Mouse (Mus musculus): Measurements from ENCODE around the gene Fam98c. TPM values are rescaled to one million over a fixed set of nuclear protein-coding genes. Genes with fewer than 3 reads are reported as not detected.

The Fam98c gene
- polyA plus RNA-seq, 1 experiment from 2014 or later, result 15.6 TPM

DNA sequence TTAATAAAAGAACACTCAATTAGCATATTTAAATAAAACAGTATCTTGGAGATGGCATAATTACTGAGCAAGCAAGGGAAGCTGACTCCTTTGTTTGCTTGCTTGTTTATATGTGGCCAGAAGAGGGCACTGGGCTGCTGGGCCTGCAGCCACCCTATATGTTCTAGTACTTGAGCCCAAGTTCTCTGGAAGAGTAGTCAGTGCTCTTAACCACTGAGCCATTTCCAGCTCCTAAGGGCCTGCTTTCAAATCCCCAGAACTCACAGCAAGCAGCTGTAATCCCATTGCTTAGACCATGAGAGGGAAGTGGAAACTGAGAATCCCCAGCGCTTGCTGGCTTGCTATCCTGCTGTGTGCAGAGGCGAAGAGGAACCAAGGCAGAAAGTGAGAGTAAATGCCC lies 27.3 kb downstream of the Fam98c start:
- Histone ChIP-seq H3K36me3 (no peaks in the 10 kb centered on the region), H3K4me2 (no peak overlapping the region), H3K9me3 (replicated peaks) (no peaks in the 10 kb centered on the region), H3K4me1 (replicated peaks) (peaks cover 12% of the 10 kb centered on the region), H3K27me3 (peaks cover 8% of the 10 kb centered on the region; the same call in 1 of the 2 replicates), H3K9ac (no peak overlapping the region), H3K4me3 (no peak overlapping the region), H3K27ac (no peak overlapping the region)
- 68% methylated on average over 2 of the region's 2 CpGs for WGBS
- ATAC-seq (replicated peaks; ENCODE audit: insufficient number of reproducible peaks, insufficient read depth, low FRiP score, low read depth), result no peak

- no peaks in the 10 kb centered on the region for H3K9me3 ChIP-seq (replicated peaks)
- no peak overlapping the region for H3K9ac ChIP-seq
- H3K4me2 ChIP-seq, result no peak overlapping the region
- no peak for ATAC-seq (replicated peaks; ENCODE audit: insufficient number of reproducible peaks, insufficient read depth, low FRiP score, low read depth)
- peaks cover 8% of the 10 kb centered on the region; the same call in 1 of the 2 replicates for H3K27me3 ChIP-seq
- no peak overlapping the region for H3K27ac ChIP-seq
- 28% methylated on average over 7 of the region's 7 CpGs for WGBS
- no peak overlapping the region for H3K4me3 ChIP-seq
- no peaks in the 10 kb centered on the region for H3K36me3 ChIP-seq
- H3K4me1 ChIP-seq (replicated peaks), result peaks cover 14% of the 10 kb centered on the region
Observed at GRCm38 (mm10) chr7:29126173-29126915, 29.7 kb downstream of the Fam98c start.

DNA sequence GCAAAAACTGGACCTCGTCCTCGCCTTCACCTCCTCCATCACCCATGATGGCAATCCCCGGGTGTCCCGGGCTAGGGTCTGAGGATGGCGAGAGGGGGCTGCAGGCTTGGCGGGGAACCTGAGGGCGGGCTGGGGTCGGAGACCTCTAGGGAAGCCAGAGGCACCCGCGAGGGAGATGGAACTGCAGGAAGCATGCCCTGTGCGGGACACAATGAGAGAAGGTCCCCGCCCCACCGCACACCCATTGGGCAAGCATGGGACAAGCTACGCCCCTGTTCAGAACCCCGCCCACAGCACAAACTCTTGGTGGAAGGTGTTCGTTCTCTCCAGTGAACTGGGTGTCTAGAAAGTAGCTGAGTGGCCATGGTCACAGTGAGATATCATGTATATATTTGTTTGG lies 31.1 kb downstream of the Fam98c start, which contains the start of gene Ryr1:
Gene Ryr1, minus strand, starts transcription at position 210 of the 400 bp plus-strand sequence.
- H3K36me3 ChIP-seq, result no peaks in the 10 kb centered on the region
- no peaks in the 10 kb centered on the region for H3K9me3 ChIP-seq (replicated peaks)
- no peak; the same call in 1 of the 2 replicates for ATAC-seq (replicated peaks; ENCODE audit: insufficient number of reproducible peaks, insufficient read depth, low FRiP score, low read depth)
- H3K4me1 ChIP-seq (replicated peaks), result peaks cover 14% of the 10 kb centered on the region
- peaks cover 5% of the 10 kb centered on the region; the same call in 1 of the 2 replicates for H3K27me3 ChIP-seq
- peak within 1 kb of the TSS; percentile 64 for H3K4me2 ChIP-seq
- no peak within 1 kb of the TSS for H3K9ac ChIP-seq
- under 1% methylated on average over 16 of the region's 16 CpGs for WGBS
- H3K27ac ChIP-seq, result no peak within 1 kb of the TSS
- peak within 1 kb of the TSS; percentile 38 for H3K4me3 ChIP-seq

DNA sequence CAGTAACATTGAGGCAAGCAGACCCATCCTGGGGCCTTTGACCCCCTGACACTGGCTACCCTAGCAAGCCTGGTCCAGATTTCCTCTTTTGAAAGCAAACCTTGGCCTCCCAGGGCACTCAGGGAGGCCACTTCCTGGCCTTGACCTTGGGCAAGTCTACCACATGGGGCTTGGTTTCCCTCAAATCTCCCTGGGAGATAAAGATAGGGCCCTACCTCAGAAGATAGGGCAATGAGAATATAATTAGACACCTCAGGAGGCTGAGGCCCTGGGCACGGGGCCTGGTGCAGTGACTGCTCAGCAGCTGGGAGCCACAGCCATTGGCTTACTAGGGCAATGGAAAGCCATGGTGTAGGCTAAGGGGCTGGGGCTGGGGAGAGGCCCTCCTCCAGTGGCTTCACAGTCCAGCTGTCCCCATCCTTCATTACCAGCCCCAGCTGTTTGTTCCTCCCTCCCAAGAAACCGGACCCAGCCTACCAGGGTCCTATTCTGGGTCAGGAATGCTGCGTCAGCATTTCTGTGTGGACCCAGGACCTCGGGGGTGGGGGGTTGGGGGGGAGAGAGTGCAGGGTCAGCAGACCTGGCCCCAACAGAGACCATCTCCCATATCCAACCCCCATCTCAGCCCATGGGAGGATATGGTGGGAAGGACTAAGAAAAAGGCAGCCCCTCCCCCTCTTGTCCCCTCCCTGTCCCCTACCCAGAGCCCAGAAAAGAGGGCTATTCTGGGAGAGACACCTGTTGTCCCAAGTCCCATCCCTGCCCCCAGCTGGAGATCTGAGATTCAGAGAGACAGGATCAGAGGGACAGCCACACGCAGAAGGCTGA lies 32.3 kb downstream of the Fam98c start:
- Histone ChIP-seq H3K27ac (no peak overlapping the region), H3K4me2 (no peak overlapping the region), H3K9ac (no peak overlapping the region), H3K4me1 (replicated peaks) (peaks cover 14% of the 10 kb centered on the region), H3K4me3 (no peak overlapping the region), H3K9me3 (replicated peaks) (no peaks in the 10 kb centered on the region), H3K27me3 (peaks cover 5% of the 10 kb centered on the region; the same call in 1 of the 2 replicates), H3K36me3 (no peaks in the 10 kb centered on the region)
- no peak for ATAC-seq (replicated peaks; ENCODE audit: insufficient number of reproducible peaks, insufficient read depth, low FRiP score, low read depth)
- 47% methylated on average over 5 of the region's 5 CpGs for WGBS

DNA sequence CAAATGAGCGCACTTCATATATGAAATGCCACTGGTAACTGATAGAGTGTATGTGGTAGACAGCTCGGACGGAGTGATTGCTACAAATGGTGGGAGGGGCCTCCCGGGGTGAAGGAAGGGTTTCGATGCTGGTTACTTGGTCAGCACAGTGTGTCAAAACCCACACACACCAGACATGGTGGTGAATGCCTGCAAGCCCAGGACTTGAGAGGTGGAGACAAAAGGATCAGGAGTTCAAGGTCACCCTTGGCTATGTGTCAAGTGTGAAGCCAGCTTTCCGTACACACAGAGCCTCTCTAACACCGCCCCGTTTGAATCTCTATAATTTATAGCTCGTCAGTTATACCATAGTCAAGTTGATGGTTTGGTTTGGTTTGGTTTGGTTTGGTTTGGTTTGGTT lies 33.2 kb downstream of the Fam98c start:
- Histone ChIP-seq H3K4me1 (replicated peaks) (peaks cover 14% of the 10 kb centered on the region), H3K9me3 (replicated peaks) (no peaks in the 10 kb centered on the region), H3K36me3 (no peaks in the 10 kb centered on the region), H3K27ac (no peak overlapping the region), H3K9ac (no peak overlapping the region), H3K4me3 (no peak overlapping the region), H3K27me3 (peaks cover 12% of the 10 kb centered on the region; the same call in 1 of the 2 replicates), H3K4me2 (no peak overlapping the region)
- ATAC-seq (replicated peaks; ENCODE audit: insufficient number of reproducible peaks, insufficient read depth, low FRiP score, low read depth), result no peak
- WGBS, result 89% methylated on average over 9 of the region's 9 CpGs

DNA sequence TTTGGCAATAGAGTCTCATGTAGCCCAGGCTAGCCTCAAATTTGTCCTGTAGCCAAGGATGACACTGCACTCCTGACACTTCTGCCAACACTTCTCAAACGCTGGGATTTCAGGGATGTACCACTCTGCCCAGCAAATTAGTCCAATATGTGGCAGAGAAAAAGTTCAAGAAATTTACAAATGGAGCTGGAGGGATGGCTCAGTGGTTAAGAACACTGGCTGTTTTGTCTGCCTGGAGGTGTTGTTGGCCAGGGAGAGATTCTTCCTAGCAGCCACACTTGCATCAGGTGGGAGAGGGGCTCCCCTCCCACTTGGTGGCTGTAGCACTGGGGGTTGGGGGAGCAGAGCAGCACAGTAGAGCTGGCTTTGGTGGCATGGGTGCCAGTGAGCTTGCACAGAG lies 36.5 kb downstream of the Fam98c start:
- no peaks in the 10 kb centered on the region for H3K36me3 ChIP-seq
- H3K27ac ChIP-seq, result no peak overlapping the region
- ATAC-seq (replicated peaks; ENCODE audit: insufficient number of reproducible peaks, insufficient read depth, low FRiP score, low read depth), result no peak
- no peaks in the 10 kb centered on the region for H3K9me3 ChIP-seq (replicated peaks)
- WGBS, result 60% methylated on average over 1 of the region's 1 CpGs
- no peak overlapping the region for H3K9ac ChIP-seq
- H3K4me3 ChIP-seq, result no peak overlapping the region
- H3K4me1 ChIP-seq (replicated peaks), result peaks cover 8% of the 10 kb centered on the region
- H3K4me2 ChIP-seq, result no peak overlapping the region
- H3K27me3 ChIP-seq, result peaks cover 12% of the 10 kb centered on the region; the same call in 1 of the 2 replicates

GRCm38 (mm10) chr7:29118142-29118851 lies 37.7 kb downstream of the Fam98c start:
- Histone ChIP-seq H3K4me1 (replicated peaks) (no peaks in the 10 kb centered on the region), H3K9me3 (replicated peaks) (no peaks in the 10 kb centered on the region), H3K27ac (no peak overlapping the region), H3K4me3 (no peak overlapping the region), H3K9ac (no peak overlapping the region), H3K27me3 (peaks cover 12% of the 10 kb centered on the region; the same call in 1 of the 2 replicates), H3K36me3 (no peaks in the 10 kb centered on the region), H3K4me2 (no peak overlapping the region)
- ATAC-seq (replicated peaks; ENCODE audit: insufficient number of reproducible peaks, insufficient read depth, low FRiP score, low read depth), result no peak
- 10% methylated on average over 18 of the region's 18 CpGs for WGBS

DNA sequence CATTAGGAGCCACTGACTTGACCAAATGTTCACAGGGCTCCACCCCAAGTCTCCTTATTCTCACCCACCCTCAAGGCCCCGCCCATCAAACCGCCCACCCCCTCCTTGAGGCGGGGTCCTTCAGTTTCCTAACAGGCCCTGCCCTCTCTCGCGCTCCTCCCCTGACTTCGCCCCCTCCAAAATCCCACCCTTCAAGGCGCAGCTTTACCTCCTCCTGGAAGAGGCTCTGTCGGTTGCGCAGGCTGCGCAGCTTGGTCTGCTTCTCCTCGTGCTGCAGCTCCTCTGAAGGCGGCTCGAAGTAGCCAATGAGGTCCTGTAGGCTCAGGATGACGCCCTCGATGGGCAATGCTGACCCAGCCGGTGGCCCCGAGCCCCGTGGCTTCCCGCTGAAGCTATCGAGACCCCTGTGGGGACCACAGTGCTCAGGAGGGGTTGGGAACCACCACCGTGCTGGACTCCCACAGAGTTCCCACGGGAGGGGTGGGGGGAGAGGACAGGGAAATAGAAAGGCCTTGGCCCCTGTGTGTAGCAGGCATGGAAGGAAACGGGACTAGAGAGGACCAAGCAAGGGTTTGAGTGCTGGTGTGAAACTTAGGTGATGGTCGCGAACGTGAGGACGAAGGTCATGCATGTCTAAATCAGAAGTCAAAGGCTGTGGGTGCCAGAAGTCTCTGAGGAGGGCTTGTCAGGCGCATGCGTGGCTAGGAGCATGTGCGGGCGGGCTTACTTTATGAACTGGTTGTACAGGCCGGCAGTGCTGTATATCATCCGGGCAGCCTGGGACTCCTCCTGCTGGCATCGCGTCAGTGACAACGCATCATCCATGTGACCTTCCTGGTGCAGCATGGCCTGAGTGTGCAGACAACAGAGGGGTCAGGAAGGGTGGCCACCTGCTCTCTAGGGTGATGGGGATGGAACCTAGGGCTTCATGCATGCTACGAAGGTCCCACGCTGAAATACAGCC lies 46.8 kb downstream of the Fam98c start:
- peaks cover 9% of the 10 kb centered on the region for H3K27me3 ChIP-seq
- H3K4me1 ChIP-seq (replicated peaks), result peaks cover 7% of the 10 kb centered on the region; the same call in 1 of the 2 replicates
- 27% methylated on average over 38 of the region's 38 CpGs for WGBS
- peak overlapping the region; percentile 9 for H3K4me3 ChIP-seq
- no peak overlapping the region for H3K9ac ChIP-seq
- ATAC-seq (replicated peaks; ENCODE audit: insufficient number of reproducible peaks, insufficient read depth, low FRiP score, low read depth), result no peak; the same call in none of the 2 replicates
- H3K4me2 ChIP-seq, result peak overlapping the region; percentile 52
- no peaks in the 10 kb centered on the region for H3K9me3 ChIP-seq (replicated peaks)
- H3K36me3 ChIP-seq, result no peaks in the 10 kb centered on the region
- no peak overlapping the region for H3K27ac ChIP-seq
